Mouse (Mus musculus): ENCODE results near the gene Rufy3. TPM values are rescaled to one million over a fixed set of nuclear protein-coding genes. Genes with fewer than 3 reads are reported as not detected.

Gene Rufy3
- polyA plus RNA-seq, 1 experiment from 2014 or later, result 321 TPM

GRCm38 (mm10) chr5:88602713-88603112 lies 37.9 kb downstream of the Rufy3 start:
- Histone ChIP-seq H3K9ac (no peak overlapping the region), H3K4me2 (no peak overlapping the region), H3K27me3 (replicated peaks) (no peaks in the 10 kb centered on the region), H3K4me1 (no peaks in the 10 kb centered on the region; the same call in 1 of the 2 replicates), H3K36me3 (replicated peaks) (0 out of 2 replicates have a peak, but pooled peaks cover 6% of the 10 kb centered on the region), H3K9me3 (no peaks in the 10 kb centered on the region), H3K4me3 (no peak overlapping the region), H3K27ac (no peak overlapping the region)
- no peak for ATAC-seq (replicated peaks)
- 91% methylated on average over 3 of the region's 3 CpGs for WGBS

- Histone ChIP-seq H3K27me3 (replicated peaks) (no peaks in the 10 kb centered on the region), H3K36me3 (replicated peaks) (0 out of 2 replicates have a peak, but pooled peaks cover 6% of the 10 kb centered on the region), H3K4me1 (no peaks in the 10 kb centered on the region), H3K4me2 (no peak overlapping the region), H3K27ac (no peak overlapping the region), H3K9me3 (no peaks in the 10 kb centered on the region), H3K9ac (no peak overlapping the region), H3K4me3 (no peak overlapping the region)
- ATAC-seq (replicated peaks), result no peak
- 94% methylated on average over 3 of the region's 3 CpGs for WGBS
Observed at GRCm38 (mm10) chr5:88604046-88604445, 39.2 kb downstream of the Rufy3 start.

GRCm38 (mm10) chr5:88604641-88605358 lies 40.0 kb downstream of the Rufy3 start:
- no peak for ATAC-seq (replicated peaks)
- H3K36me3 ChIP-seq (replicated peaks), result 0 out of 2 replicates have a peak, but pooled peaks cover 6% of the 10 kb centered on the region
- no peak overlapping the region for H3K4me3 ChIP-seq
- no peak overlapping the region for H3K9ac ChIP-seq
- H3K4me2 ChIP-seq, result no peak overlapping the region
- no peaks in the 10 kb centered on the region for H3K27me3 ChIP-seq (replicated peaks)
- no peaks in the 10 kb centered on the region for H3K4me1 ChIP-seq
- no peak overlapping the region for H3K27ac ChIP-seq
- 96% methylated on average over 7 of the region's 7 CpGs for WGBS
- no peaks in the 10 kb centered on the region for H3K9me3 ChIP-seq

- Histone ChIP-seq H3K4me3 (no peak overlapping the region), H3K4me1 (no peaks in the 10 kb centered on the region), H3K36me3 (replicated peaks) (peaks cover 31% of the 10 kb centered on the region), H3K9me3 (no peaks in the 10 kb centered on the region), H3K9ac (no peak overlapping the region), H3K27ac (no peak overlapping the region), H3K27me3 (replicated peaks) (no peaks in the 10 kb centered on the region), H3K4me2 (no peak overlapping the region)
- peak; percentile 63; the same call in 1 of the 2 replicates for ATAC-seq (replicated peaks)
- 100% methylated on average over 1 of the region's 1 CpGs for WGBS
Observed at GRCm38 (mm10) chr5:88614129-88614528, 49.3 kb downstream of the Rufy3 start.

GRCm38 (mm10) chr5:88616988-88617387 lies 52.1 kb downstream of the Rufy3 start:
- no peak for ATAC-seq (replicated peaks)
- Histone ChIP-seq H3K27ac (no peak overlapping the region), H3K4me3 (no peak overlapping the region)

GRCm38 (mm10) chr5:88627545-88627944 lies 62.7 kb downstream of the Rufy3 start:
- peaks cover 46% of the 10 kb centered on the region for H3K36me3 ChIP-seq (replicated peaks)

More at GRCm38 (mm10) chr5:88616988-88617387, 52.1 kb downstream of the Rufy3 start:
- H3K4me1 ChIP-seq, result no peaks in the 10 kb centered on the region
- no peak overlapping the region for H3K4me2 ChIP-seq
- no peak overlapping the region for H3K9ac ChIP-seq
- WGBS, result 89% methylated on average over 4 of the region's 4 CpGs
- H3K27me3 ChIP-seq (replicated peaks), result no peaks in the 10 kb centered on the region
- H3K9me3 ChIP-seq, result no peaks in the 10 kb centered on the region
- peaks cover 45% of the 10 kb centered on the region for H3K36me3 ChIP-seq (replicated peaks)

GRCm38 (mm10) chr5:88629125-88629524 lies 64.3 kb downstream of the Rufy3 start:
- H3K4me3 ChIP-seq, result no peak overlapping the region
- no peak overlapping the region for H3K4me2 ChIP-seq
- no peaks in the 10 kb centered on the region for H3K4me1 ChIP-seq
- H3K27me3 ChIP-seq (replicated peaks), result no peaks in the 10 kb centered on the region
- H3K36me3 ChIP-seq (replicated peaks), result peaks cover 58% of the 10 kb centered on the region
- H3K27ac ChIP-seq, result no peak overlapping the region
- H3K9ac ChIP-seq, result no peak overlapping the region
- no peak for ATAC-seq (replicated peaks)
- no peaks in the 10 kb centered on the region for H3K9me3 ChIP-seq
- 92% methylated on average over 11 of the region's 11 CpGs for WGBS

More at GRCm38 (mm10) chr5:88627545-88627944, 62.7 kb downstream of the Rufy3 start:
- no peak overlapping the region for H3K4me3 ChIP-seq
- ATAC-seq (replicated peaks), result no peak
- no peak overlapping the region for H3K27ac ChIP-seq
- H3K9ac ChIP-seq, result no peak overlapping the region
- WGBS, result 92% methylated on average over 4 of the region's 4 CpGs
- no peak overlapping the region for H3K4me2 ChIP-seq
- no peaks in the 10 kb centered on the region for H3K4me1 ChIP-seq
- no peaks in the 10 kb centered on the region for H3K27me3 ChIP-seq (replicated peaks)
- H3K9me3 ChIP-seq, result no peaks in the 10 kb centered on the region

GRCm38 (mm10) chr5:88629987-88630386 lies 65.1 kb downstream of the Rufy3 start:
- ATAC-seq (replicated peaks), result no peak
- Histone ChIP-seq H3K27me3 (replicated peaks) (no peaks in the 10 kb centered on the region), H3K4me2 (no peak overlapping the region), H3K27ac (no peak overlapping the region), H3K4me3 (no peak overlapping the region), H3K9me3 (no peaks in the 10 kb centered on the region), H3K36me3 (replicated peaks) (peaks cover 66% of the 10 kb centered on the region), H3K4me1 (no peaks in the 10 kb centered on the region), H3K9ac (no peak overlapping the region)
- WGBS, result 92% methylated on average over 8 of the region's 8 CpGs

GRCm38 (mm10) chr5:88630883-88631282 lies 66.0 kb downstream of the Rufy3 start:
- no peak overlapping the region for H3K4me2 ChIP-seq
- H3K4me1 ChIP-seq, result no peaks in the 10 kb centered on the region
- H3K9ac ChIP-seq, result no peak overlapping the region
- no peaks in the 10 kb centered on the region for H3K9me3 ChIP-seq
- peaks cover 74% of the 10 kb centered on the region for H3K36me3 ChIP-seq (replicated peaks)
- H3K27me3 ChIP-seq (replicated peaks), result no peaks in the 10 kb centered on the region
- no peak overlapping the region for H3K27ac ChIP-seq
- 61% methylated on average over 3 of the region's 3 CpGs for WGBS
- H3K4me3 ChIP-seq, result no peak overlapping the region
- 0 out of 2 replicates have a peak, but pooled peaks have one; percentile 10 for ATAC-seq (replicated peaks)

GRCm38 (mm10) chr5:88631545-88631944 lies 66.7 kb downstream of the Rufy3 start:
- Histone ChIP-seq H3K4me1 (no peaks in the 10 kb centered on the region), H3K9me3 (no peaks in the 10 kb centered on the region), H3K27me3 (replicated peaks) (no peaks in the 10 kb centered on the region), H3K27ac (no peak overlapping the region), H3K36me3 (replicated peaks) (peaks cover 74% of the 10 kb centered on the region), H3K9ac (no peak overlapping the region), H3K4me3 (no peak overlapping the region), H3K4me2 (no peak overlapping the region)
- WGBS, result 88% methylated on average over 5 of the region's 5 CpGs
- no peak for ATAC-seq (replicated peaks)

- Histone ChIP-seq H3K36me3 (replicated peaks) (peaks cover 80% of the 10 kb centered on the region), H3K9ac (no peak overlapping the region), H3K27me3 (replicated peaks) (no peaks in the 10 kb centered on the region), H3K9me3 (no peaks in the 10 kb centered on the region), H3K27ac (no peak overlapping the region), H3K4me3 (no peak overlapping the region), H3K4me2 (no peak overlapping the region), H3K4me1 (no peaks in the 10 kb centered on the region)
- WGBS, result 68% methylated on average over 9 of the region's 9 CpGs
- no peak for ATAC-seq (replicated peaks)
Observed at GRCm38 (mm10) chr5:88632463-88632862, 67.6 kb downstream of the Rufy3 start.

- Histone ChIP-seq H3K4me1 (no peaks in the 10 kb centered on the region), H3K36me3 (replicated peaks) (peaks cover 72% of the 10 kb centered on the region), H3K4me3 (no peak overlapping the region), H3K27ac (no peak overlapping the region), H3K9me3 (no peaks in the 10 kb centered on the region), H3K9ac (no peak overlapping the region), H3K27me3 (replicated peaks) (no peaks in the 10 kb centered on the region), H3K4me2 (no peak overlapping the region)
- ATAC-seq (replicated peaks), result no peak
- 68% methylated on average over 5 of the region's 5 CpGs for WGBS
Observed at GRCm38 (mm10) chr5:88634076-88634475, 69.2 kb downstream of the Rufy3 start.

- Histone ChIP-seq H3K9me3 (no peaks in the 10 kb centered on the region), H3K27ac (no peak overlapping the region), H3K36me3 (replicated peaks) (peaks cover 70% of the 10 kb centered on the region), H3K4me1 (no peaks in the 10 kb centered on the region), H3K9ac (no peak overlapping the region), H3K27me3 (replicated peaks) (no peaks in the 10 kb centered on the region), H3K4me3 (no peak overlapping the region), H3K4me2 (no peak overlapping the region)
- WGBS, result 86% methylated on average over 9 of the region's 9 CpGs
- no peak for ATAC-seq (replicated peaks)
Observed at GRCm38 (mm10) chr5:88642786-88643185, 77.9 kb downstream of the Rufy3 start.

All from midbrain, embryonic 15.5 days (tissue).